Mouse (Mus musculus) stomach, postnatal 0 days (tissue): Measurements from ENCODE around the gene Smco1. TPM values are rescaled to one million over a fixed set of nuclear protein-coding genes. Genes with fewer than 3 reads are reported as not detected.
"Not testable (repeated sequence)": the region's sequence is repeated elsewhere in the genome, so short reads cannot be mapped to it uniquely, and the experiment has no call there.

ENCODE experiments used
- ATAC-seq: fragments of 200-750 bp; cut with Nextera tagmentation; 2 replicates; pipeline ENCODE4 v1.8.0; 2017; ENCODE audit not compliant: low FRiP score, low TSS enrichment
- DNase-seq: peaks from one replicate; pipeline ENCODE4 v3.0.0-alpha.2; 2016; ENCODE audit warnings: low spot score
- H3K27ac ChIP-seq: fragments of 300-500 bp; sonication (generic); replicated peaks from 2 replicates; pipeline ENCODE4 v1.5.1; 2014; ENCODE audit warnings: mild to moderate bottlenecking, control low read depth
- H3K27me3 ChIP-seq: fragments of 300-500 bp; sonication (generic); 2 replicates; pipeline ENCODE4 v1.6.1; 2014; ENCODE audit warnings: low read length; ENCODE audit not compliant: control insufficient read depth, insufficient read depth
- H3K36me3 ChIP-seq: fragments of 300-500 bp; sonication (generic); 2 replicates; pipeline ENCODE4 v1.6.1; 2014; ENCODE audit warnings: low read length, mixed read lengths; ENCODE audit not compliant: control insufficient read depth, insufficient read depth
- H3K4me1 ChIP-seq: fragments of 300-500 bp; sonication (generic); replicated peaks from 2 replicates; pipeline ENCODE4 v1.6.1; 2014; ENCODE audit warnings: antibody characterized with exemption; ENCODE audit not compliant: control insufficient read depth, insufficient read depth
- H3K4me2 ChIP-seq: fragments of 300-500 bp; sonication (generic); replicated peaks from 2 replicates; pipeline ENCODE4 v1.6.1; 2014; ENCODE audit warnings: low read depth, mild to moderate bottlenecking, control low read depth, moderate library complexity
- H3K4me3 ChIP-seq: fragments of 300-500 bp; sonication (generic); 2 replicates; pipeline ENCODE4 v1.5.1; 2014; ENCODE audit warnings: low read depth, low read length, control low read depth
- H3K9ac ChIP-seq: fragments of 300-500 bp; sonication (generic); 2 replicates; pipeline ENCODE4 v1.6.1; 2014; ENCODE audit warnings: mild to moderate bottlenecking, low read length, control low read depth, mixed read lengths
- H3K9me3 ChIP-seq: fragments of 300-500 bp; sonication (generic); 2 replicates; pipeline ENCODE4 v1.6.1; 2016; ENCODE audit warnings: low read length; ENCODE audit not compliant: control insufficient read depth
- CTCF ChIP-seq: IDR thresholded peaks from 2 replicates; pipeline ENCODE4 v1.5.1; 2016; ENCODE audit warnings: antibody characterized with exemption, low read depth, mild to moderate bottlenecking, moderate library complexity
- EP300 ChIP-seq: optimal IDR thresholded peaks from 2 replicates; pipeline ENCODE3; 2016; ENCODE audit warnings: antibody characterized with exemption
- WGBS: fragments of 180-500 bp; shearing (Covaris S2); extraction: QIAGEN DNeasy Blood & Tissue Kit; methylation state at CpG from one replicate; pipeline ENCODE4 v1.1.7; 2014; 5-methylcytosine and 5-hydroxymethylcytosine counted together
- polyA plus RNA-seq: library from polyadenylated mRNA; unstranded; fragments of >200 nt; fragmentation: Nextera tagmentation; extraction: Ambion mirVana; gene quantifications from 2 replicates; pipeline ENCODE4 v1.2.1, GENCODE M21; 2015

Smco1 gene
- polyA plus RNA-seq, result 0.06 and 0.08 TPM in 2 replicates

- no peak for ATAC-seq
Observed at GRCm38 (mm10) chr16:32271291-32271690, at the start of gene Smco1. TSS of gene Smco1 (plus strand) at chr16:32271468.

DNA sequence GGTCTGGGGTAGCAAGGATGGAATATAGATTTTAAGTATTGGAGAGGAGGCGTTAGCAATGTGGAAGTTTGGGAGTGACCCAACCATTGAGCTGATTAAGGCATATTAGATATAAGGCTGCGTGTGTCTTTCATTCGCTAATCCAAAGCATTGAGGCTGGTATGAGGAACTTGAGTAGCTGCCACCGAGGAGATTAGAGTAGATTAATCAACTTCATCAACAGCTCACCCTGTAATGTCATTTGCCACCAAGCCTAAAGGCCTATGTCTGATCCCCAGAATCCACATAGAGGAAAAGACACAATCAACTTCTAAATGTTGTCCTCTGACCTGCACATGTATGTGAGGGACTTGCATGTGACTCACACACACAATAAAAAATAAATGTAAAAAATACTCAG, 49.5 kb upstream of the Smco1 start:
- Histone ChIP-seq H3K9me3 (no peaks in the 10 kb centered on the region), H3K4me3 (no peak overlapping the region), H3K27ac (no peak overlapping the region), H3K36me3 (no peaks in the 10 kb centered on the region), H3K4me2 (no peak overlapping the region), H3K27me3 (no peaks in the 10 kb centered on the region), H3K4me1 (no peaks in the 10 kb centered on the region), H3K9ac (no peak overlapping the region)
- DNase-seq (no peak), ATAC-seq (no peak)
- TF ChIP-seq EP300, result no peak
- no peak for TF ChIP-seq CTCF
- 65% methylated on average over 4 of the region's 4 CpGs for WGBS

More at GRCm38 (mm10) chr16:32271291-32271690, at the start of gene Smco1:
- DNase-seq, result no peak
- no peaks in the 10 kb centered on the region for H3K4me1 ChIP-seq
- no peak within 1 kb of the TSS for H3K27ac ChIP-seq
- no peaks in the 10 kb centered on the region for H3K36me3 ChIP-seq
- H3K4me3 ChIP-seq, result no peak within 1 kb of the TSS
- no peak for TF ChIP-seq EP300
- no peak for TF ChIP-seq CTCF
- H3K27me3 ChIP-seq, result no peaks in the 10 kb centered on the region
- 78% methylated on average over 11 of the region's 11 CpGs for WGBS
- no peak within 1 kb of the TSS for H3K4me2 ChIP-seq
- H3K9me3 ChIP-seq, result no peaks in the 10 kb centered on the region
- no peak within 1 kb of the TSS for H3K9ac ChIP-seq

DNA sequence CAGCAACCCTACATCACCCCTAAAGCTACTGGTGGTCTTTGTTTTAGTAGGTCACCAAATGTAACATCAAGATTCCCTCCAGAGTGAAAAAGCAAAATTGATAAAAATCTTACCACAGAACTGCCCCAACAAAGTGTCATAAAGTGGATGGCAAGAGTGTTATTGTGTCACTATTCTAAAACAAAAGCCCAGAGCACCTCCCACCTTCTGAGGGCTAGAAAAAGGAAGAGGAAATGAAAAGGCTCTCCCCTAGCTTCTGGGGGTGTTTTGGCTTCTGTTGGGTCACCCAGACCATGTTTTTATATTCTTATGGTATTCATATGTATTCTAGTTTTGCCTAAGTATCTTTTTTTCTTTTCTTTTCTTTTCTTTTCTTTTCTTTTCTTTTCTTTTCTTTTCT, 48.9 kb upstream of the Smco1 start:
- no peak for DNase-seq
- H3K9me3 ChIP-seq, result no peaks in the 10 kb centered on the region
- H3K4me1 ChIP-seq, result no peaks in the 10 kb centered on the region
- no peak overlapping the region for H3K4me3 ChIP-seq
- no peak overlapping the region for H3K9ac ChIP-seq
- no peak overlapping the region for H3K4me2 ChIP-seq
- H3K36me3 ChIP-seq, result no peaks in the 10 kb centered on the region
- no peaks in the 10 kb centered on the region for H3K27me3 ChIP-seq
- TF ChIP-seq CTCF (no peak), EP300 (no peak)
- no peak for ATAC-seq
- H3K27ac ChIP-seq, result no peak overlapping the region

DNA sequence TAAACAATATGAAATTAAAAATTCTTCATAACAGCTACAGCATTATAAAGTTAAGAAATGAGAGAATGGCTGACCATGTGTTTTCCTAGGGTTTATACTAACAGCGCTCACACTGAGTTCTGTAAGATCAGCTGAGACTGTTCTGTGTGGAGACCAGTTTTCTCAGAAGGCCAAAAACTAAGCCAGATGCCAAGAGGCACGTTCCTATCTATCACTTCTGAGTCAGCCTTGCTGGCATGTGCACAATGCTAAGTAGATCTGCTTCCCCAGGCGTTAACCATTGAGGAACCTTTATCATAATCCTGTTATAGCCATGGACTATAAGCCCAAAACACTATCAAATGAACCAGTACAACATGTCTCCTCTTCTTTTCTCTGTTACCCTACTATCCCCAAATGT, 39.2 kb upstream of the Smco1 start:
- not testable (repeated sequence) for DNase-seq, H3K4me3 ChIP-seq, H3K9ac ChIP-seq, H3K27ac ChIP-seq, H3K9me3 ChIP-seq, H3K36me3 ChIP-seq, ATAC-seq, H3K4me2 ChIP-seq, H3K27me3 ChIP-seq, H3K4me1 ChIP-seq
- WGBS, result 66% methylated on average over 3 of the region's 3 CpGs

DNA sequence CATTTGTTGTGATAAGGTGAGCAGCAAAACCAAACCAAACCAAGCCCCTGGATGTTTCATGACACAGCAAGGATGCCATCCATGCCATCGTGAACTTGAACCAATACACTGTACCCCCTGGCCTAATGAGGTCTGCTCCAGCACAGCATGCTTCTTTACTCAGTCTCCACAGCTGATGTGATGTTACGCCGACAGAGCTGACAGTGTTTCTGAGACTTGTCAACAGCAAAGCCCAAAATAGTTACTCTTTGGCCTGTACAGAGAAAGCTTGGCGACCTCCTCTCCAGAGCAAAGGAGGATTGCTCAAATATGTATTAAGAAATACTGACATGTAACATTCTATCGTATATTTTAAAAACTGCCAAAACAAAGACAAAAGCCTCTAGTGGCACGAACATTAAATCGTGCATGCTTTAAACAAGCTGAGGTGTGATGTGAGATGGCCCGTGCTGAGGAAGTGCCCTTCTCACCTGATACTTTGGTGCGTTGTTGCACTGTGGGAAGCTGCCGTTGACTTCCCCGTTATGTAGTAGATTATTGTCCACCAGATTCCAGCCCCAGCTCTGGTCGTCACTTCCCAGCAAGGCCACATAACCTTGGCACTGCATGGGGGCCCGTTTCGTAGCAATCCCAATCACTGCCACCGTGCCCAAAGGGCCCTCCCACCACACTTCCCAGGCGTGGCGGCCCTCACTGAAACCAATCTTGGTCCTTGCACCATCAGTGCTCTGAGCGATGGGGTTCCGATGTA, 33.2 kb upstream of the Smco1 start:
- Histone ChIP-seq H3K9me3 (no peaks in the 10 kb centered on the region), H3K36me3 (peaks cover 5% of the 10 kb centered on the region; the same call in 1 of the 2 replicates), H3K27ac (no peak overlapping the region), H3K27me3 (no peaks in the 10 kb centered on the region), H3K4me2 (no peak overlapping the region), H3K9ac (no peak overlapping the region), H3K4me1 (no peaks in the 10 kb centered on the region), H3K4me3 (no peak overlapping the region)
- DNase-seq (no peak), ATAC-seq (no peak)
- WGBS, result 91% methylated on average over 19 of the region's 19 CpGs
- TF ChIP-seq EP300 (no peak), CTCF (no peak)

GRCm38 (mm10) chr16:32239428-32240312, 31.6 kb upstream of the Smco1 start:
- no peak for DNase-seq
- peak; percentile 47; the same call in 1 of the 2 replicates for ATAC-seq
- TF ChIP-seq CTCF, result no peak
- no peak for TF ChIP-seq EP300
- Histone ChIP-seq H3K27me3 (no peaks in the 10 kb centered on the region), H3K36me3 (peaks cover 5% of the 10 kb centered on the region; the same call in 1 of the 2 replicates), H3K4me1 (no peaks in the 10 kb centered on the region), H3K4me2 (no peak overlapping the region), H3K4me3 (no peak overlapping the region), H3K27ac (no peak overlapping the region), H3K9ac (no peak overlapping the region), H3K9me3 (no peaks in the 10 kb centered on the region)
- WGBS, result 75% methylated on average over 2 of the region's 2 CpGs
